Mouse (Mus musculus) brain, embryonic 14.5 days (tissue): Measurements from ENCODE around the gene Mrm2.

Source experiments
- CTCF ChIP-seq: fragments of 200-500 bp; IDR thresholded peaks from 2 replicates; pipeline ENCODE4 v1.5.1; 2012; ENCODE audit warnings: inconsistent platforms, mild to moderate bottlenecking, moderate library complexity, borderline replicate concordance; ENCODE audit not compliant: insufficient read depth, insufficient read length; ENCODE audit errors: extremely low read depth
- POLR2A ChIP-seq: fragments of 200-500 bp; IDR thresholded peaks from 2 replicates; pipeline ENCODE4 v1.6.1; 2012; ENCODE audit warnings: mild to moderate bottlenecking, inconsistent platforms, borderline replicate concordance; ENCODE audit not compliant: poor library complexity, insufficient read depth, insufficient read length, severe bottlenecking; ENCODE audit errors: extremely low read depth

GRCm38 (mm10) chr5:140370446-140371254 is 39.0 kb upstream of the Mrm2 start:
- TF ChIP-seq CTCF (no peak), POLR2A (no peak)
